ENCODE assay signal across 10 mouse cellular contexts in the genomic region with DNA sequence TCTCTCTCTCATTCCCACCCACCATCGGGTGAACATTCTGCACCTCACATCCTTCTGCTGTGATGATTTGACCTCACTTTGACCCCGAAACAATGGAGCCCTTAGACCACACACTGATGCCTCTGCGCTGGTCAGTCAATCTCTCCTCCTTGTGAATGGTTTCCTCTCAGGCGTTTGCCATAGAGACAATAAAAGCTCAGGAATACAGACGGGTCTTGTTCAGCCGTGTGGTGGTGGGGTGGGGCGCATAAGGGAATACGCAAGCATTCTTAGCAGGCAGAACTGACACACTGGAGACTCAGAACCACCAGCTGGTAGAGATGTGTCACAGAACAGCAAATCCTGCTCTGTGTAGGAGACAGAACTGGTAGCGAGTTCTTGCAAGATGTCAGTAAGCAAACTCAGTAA.
DNase-seq lines count a peak whose midpoint lies in the region; ATAC-seq and TF ChIP-seq lines count a peak whose summit lies in the region.
"Had no signal": no experiment of that assay in that cellular context is flagged by ENCODE, and none has a peak within 500 bp of the region (broad histone marks: within the 10 kb centered on the region; RNA-seq: fewer than 3 reads in every experiment).

No protein-coding gene starts in this region.

- no peaks in the 10 kb centered on the region for H3K9me3 ChIP-seq in forebrain, embryonic 10.5 days
- H3K9me3 ChIP-seq in midbrain, embryonic 14.5 days (ENCODE audit: control insufficient read depth, low read length), result no peaks in the 10 kb centered on the region
- no peaks in the 10 kb centered on the region for H3K9me3 ChIP-seq in heart, embryonic 10.5 days
- H3K9me3 ChIP-seq: liver, embryonic 15.5 days had no signal

- no peak for TF ChIP-seq CTCF in layer of hippocampus, adult 2 months (conservative IDR thresholded peaks at IDR 0.05)

- 13% methylated on average over 9 of the region's 9 CpGs for WGBS in forebrain, embryonic 10.5 days
- WGBS in midbrain, embryonic 14.5 days, result 6% methylated on average over 9 of the region's 9 CpGs
- WGBS in heart, embryonic 10.5 days, result 61% methylated on average over 9 of the region's 9 CpGs

- ATAC-seq in midbrain, embryonic 14.5 days (ENCODE audit: low FRiP score, low TSS enrichment), result peak; percentile 23; the same call in 1 of the 2 replicates
- ATAC-seq in megakaryocyte-erythroid progenitor cell, adult 5-6 weeks (replicated peaks; ENCODE audit: low FRiP score, low TSS enrichment, poor library complexity, severe bottlenecking), result no peak

- H3K4me2 ChIP-seq in midbrain, embryonic 14.5 days (ENCODE audit: low read length), result no peak overlapping the region
- H3K4me2 ChIP-seq: liver, embryonic 15.5 days had no signal

- H3K9ac ChIP-seq in midbrain, embryonic 14.5 days (replicated peaks; ENCODE audit: low read length), result no peak overlapping the region
- H3K9ac ChIP-seq: liver, embryonic 15.5 days had no signal

- no peaks in the 10 kb centered on the region for H3K27me3 ChIP-seq in forebrain, embryonic 10.5 days (ENCODE audit: poor library complexity, severe bottlenecking)
- no peaks in the 10 kb centered on the region for H3K27me3 ChIP-seq in midbrain, embryonic 14.5 days (ENCODE audit: control insufficient read depth, insufficient read depth, low read length)
- no peaks in the 10 kb centered on the region for H3K27me3 ChIP-seq in heart, embryonic 10.5 days (ENCODE audit: insufficient read depth, poor library complexity, severe bottlenecking)
- H3K27me3 ChIP-seq: liver, embryonic 15.5 days had no signal

- H3K4me3 ChIP-seq in forebrain, embryonic 10.5 days, result 0 out of 2 replicates have a peak overlapping the region, but pooled peaks have one; percentile 4
- no peak overlapping the region for H3K4me3 ChIP-seq in layer of hippocampus, adult 2 months
- no peak overlapping the region for H3K4me3 ChIP-seq in midbrain, embryonic 14.5 days (replicated peaks; ENCODE audit: low read depth, low read length)
- H3K4me3 ChIP-seq in heart, embryonic 10.5 days, result no peak overlapping the region
- H3K4me3 ChIP-seq: liver, embryonic 15.5 days had no signal

- peaks cover 38% of the 10 kb centered on the region for H3K4me1 ChIP-seq in forebrain, embryonic 10.5 days
- peaks cover 27% of the 10 kb centered on the region for H3K4me1 ChIP-seq in midbrain, embryonic 14.5 days (ENCODE audit: control insufficient read depth, insufficient read depth, low read length)
- H3K4me1 ChIP-seq in heart, embryonic 10.5 days, result peaks cover 15% of the 10 kb centered on the region
- H3K4me1 ChIP-seq: liver, embryonic 15.5 days had no signal

- peak; percentile 90 for DNase-seq in Muller cell, postnatal 12 days (ENCODE audit: inconsistent ontology term)
- DNase-seq in forebrain, embryonic 10.5 days (ENCODE audit: extremely low spot score, low spot score), result peak; percentile 65
- DNase-seq in layer of hippocampus, adult 2 months (ENCODE audit: low spot score in 2 of 2), result peak; percentile 47 to 84
- peak; percentile 45 for DNase-seq in midbrain, embryonic 14.5 days
- no peak for DNase-seq in kidney, adult 11 months
- DNase-seq in heart, embryonic 10.5 days (ENCODE audit: low spot score), result no peak
- DNase-seq in urinary bladder, postnatal 4 days (ENCODE audit: low spot score in 2 of 2), result no peak
- DNase-seq: heart, adult 18-20 months had no signal

- peak overlapping the region; percentile 80 for H3K27ac ChIP-seq in forebrain, embryonic 10.5 days
- H3K27ac ChIP-seq in layer of hippocampus, adult 2 months, result peak overlapping the region; percentile 86
- H3K27ac ChIP-seq in midbrain, embryonic 14.5 days (replicated peaks; ENCODE audit: low read depth, low read length), result peak overlapping the region; percentile 22
- no peak overlapping the region for H3K27ac ChIP-seq in heart, embryonic 10.5 days
- H3K27ac ChIP-seq: liver, embryonic 15.5 days had no signal

- no peaks in the 10 kb centered on the region for H3K36me3 ChIP-seq in forebrain, embryonic 10.5 days (replicated peaks)
- no peaks in the 10 kb centered on the region for H3K36me3 ChIP-seq in midbrain, embryonic 14.5 days (ENCODE audit: control insufficient read depth, insufficient read depth, low read length)
- H3K36me3 ChIP-seq in heart, embryonic 10.5 days, result peaks cover 8% of the 10 kb centered on the region; the same call in 1 of the 2 replicates
- H3K36me3 ChIP-seq: liver, embryonic 15.5 days had no signal

Comparison
In these comparisons a context has a peak if more than half of its experiments do, and no peak if none do; other contexts are left out.
1. DNase-seq: peak in Muller cell, postnatal 12 days (single experiment), forebrain, embryonic 10.5 days (single experiment), layer of hippocampus, adult 2 months (2 of 2) and midbrain, embryonic 14.5 days (single experiment); none in kidney, adult 11 months (single experiment), heart, embryonic 10.5 days (single experiment) and urinary bladder, postnatal 4 days (0 of 2).